Mouse (Mus musculus): ENCODE measurements around the gene Itsn1. TPM values are rescaled to one million over a fixed set of nuclear protein-coding genes. Genes with fewer than 3 reads are reported as not detected.
A peak's percentile ranks its signal among the peaks of the same experiment; 100 is the strongest.

Itsn1 gene
- total RNA-seq, 1 experiment from 2014 or later, result 27.0 TPM

- ATAC-seq (ENCODE audit: extremely low read depth, insufficient number of reproducible peaks, low FRiP score, poor library complexity, severe bottlenecking), result no peak
Observed at GRCm38 (mm10) chr16:91879101-91879500, 150.0 kb downstream of the Itsn1 start.

- no peak for ATAC-seq (ENCODE audit: extremely low read depth, insufficient number of reproducible peaks, low FRiP score, poor library complexity, severe bottlenecking)
Observed at GRCm38 (mm10) chr16:91880869-91881767, 152.0 kb downstream of the Itsn1 start.

DNA sequence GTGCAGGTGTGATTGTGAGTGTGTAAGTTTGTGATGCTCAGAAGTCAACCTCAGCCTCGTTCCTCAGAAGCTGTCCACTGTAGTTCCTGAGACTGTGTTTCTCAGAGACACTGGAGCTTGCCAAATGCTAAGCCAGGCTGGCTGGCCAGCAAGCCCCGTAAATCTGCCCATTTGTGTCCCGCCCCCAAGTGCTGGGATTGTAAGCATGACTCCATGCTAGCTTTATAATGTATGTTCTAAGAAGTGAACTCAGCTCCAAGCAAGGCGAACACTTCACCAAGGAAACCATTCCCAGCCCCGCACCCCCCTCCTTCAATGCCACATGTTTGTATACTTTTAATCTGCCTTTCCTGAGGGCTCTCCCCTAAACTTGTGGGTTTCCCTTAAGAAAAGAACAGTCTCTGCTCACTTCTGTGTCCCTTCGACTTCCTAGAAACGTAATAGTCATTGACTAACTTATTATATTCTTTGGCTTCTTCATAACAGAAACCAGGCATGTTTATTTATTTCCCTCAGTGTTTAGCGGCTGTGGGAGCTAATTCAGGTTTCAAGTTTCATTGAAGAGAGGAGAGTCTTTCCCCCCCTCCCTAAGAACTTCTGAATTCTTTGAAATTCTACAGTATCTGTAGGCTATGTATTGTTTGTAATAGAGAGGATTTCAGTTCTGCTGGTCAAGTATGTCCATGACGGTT, 153.2 kb downstream of the Itsn1 start:
- ATAC-seq (ENCODE audit: extremely low read depth, insufficient number of reproducible peaks, low FRiP score, poor library complexity, severe bottlenecking), result no peak

DNA sequence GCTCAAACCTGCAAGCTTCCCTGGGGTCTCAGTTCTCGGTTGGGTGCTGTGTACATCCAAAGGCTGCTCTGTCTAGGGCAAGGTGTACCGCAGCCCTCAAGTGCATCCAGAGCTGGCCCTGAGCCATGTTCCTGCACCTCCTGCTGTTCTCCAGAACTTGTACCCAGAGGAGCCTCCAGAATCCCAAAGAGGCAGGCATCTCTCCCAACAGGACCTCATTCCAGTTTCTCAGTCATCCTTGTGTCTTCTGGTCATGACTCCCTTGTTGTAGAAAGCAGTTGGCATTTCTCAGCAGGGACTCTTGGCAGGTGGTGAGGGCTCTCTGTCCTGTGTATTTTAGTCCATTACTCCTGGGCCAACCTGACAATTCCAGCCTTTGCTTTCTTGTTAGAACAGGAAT, 154.6 kb downstream of the Itsn1 start:
- ATAC-seq (ENCODE audit: extremely low read depth, insufficient number of reproducible peaks, low FRiP score, poor library complexity, severe bottlenecking), result no peak

DNA sequence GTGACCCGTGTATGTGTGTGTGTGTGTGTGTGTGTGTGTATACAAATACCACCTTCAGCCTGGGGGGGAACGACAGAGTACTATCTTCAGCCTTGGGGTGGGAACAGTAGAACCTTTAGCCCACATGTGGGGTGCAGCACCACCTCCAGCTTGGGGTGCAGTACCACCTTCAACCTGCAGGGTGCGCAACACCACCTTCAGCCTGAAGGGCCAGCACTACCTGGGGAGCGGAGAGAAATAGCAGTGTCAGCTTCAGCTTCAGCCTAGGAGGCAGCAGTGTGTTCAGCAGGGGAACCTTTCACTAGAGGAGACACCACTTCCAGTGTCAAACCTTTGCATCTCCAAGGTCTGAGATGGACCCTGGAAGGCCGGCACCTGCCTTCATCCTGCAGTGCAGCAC, 155.1 kb downstream of the Itsn1 start:
- peak; percentile 61; the same call in 1 of the 2 replicates for ATAC-seq (ENCODE audit: extremely low read depth, insufficient number of reproducible peaks, low FRiP score, poor library complexity, severe bottlenecking)

DNA sequence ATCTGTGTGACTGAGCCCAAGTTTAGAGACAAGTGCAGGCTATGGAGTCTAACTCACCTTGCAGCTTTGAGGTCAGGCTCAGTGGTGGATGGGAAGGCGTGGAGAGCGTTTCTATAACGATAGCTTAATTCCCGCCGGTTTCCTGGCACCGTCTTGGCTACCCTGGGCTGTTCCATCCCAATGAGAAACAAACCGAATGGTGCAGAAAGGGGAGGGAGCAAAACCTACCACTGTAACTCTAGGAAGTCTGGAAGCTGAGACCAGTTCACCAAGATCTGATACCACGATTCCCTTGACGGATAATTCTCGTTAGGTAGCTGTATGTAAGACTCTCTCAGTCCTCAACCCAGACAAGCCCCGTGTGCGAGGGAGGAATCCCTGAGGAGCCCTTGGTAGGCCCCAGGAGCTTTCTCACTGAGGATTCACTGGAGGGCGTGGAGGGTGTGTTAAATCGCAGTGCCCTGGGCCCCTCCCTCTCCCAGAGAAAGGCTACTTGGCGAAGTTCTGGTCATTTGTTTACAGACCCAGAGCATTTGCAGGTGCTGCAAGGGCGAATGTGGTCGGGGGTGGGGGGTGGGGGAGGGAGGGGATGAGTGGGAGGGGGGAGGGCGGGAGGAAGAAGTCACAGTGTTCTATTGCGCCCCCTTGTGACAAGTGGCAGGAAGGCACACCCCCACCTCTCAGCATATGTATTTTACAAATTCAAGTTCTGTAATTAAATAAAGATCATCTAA, 156.5 kb downstream of the Itsn1 start:
- no peak for ATAC-seq (ENCODE audit: extremely low read depth, insufficient number of reproducible peaks, low FRiP score, poor library complexity, severe bottlenecking)

DNA sequence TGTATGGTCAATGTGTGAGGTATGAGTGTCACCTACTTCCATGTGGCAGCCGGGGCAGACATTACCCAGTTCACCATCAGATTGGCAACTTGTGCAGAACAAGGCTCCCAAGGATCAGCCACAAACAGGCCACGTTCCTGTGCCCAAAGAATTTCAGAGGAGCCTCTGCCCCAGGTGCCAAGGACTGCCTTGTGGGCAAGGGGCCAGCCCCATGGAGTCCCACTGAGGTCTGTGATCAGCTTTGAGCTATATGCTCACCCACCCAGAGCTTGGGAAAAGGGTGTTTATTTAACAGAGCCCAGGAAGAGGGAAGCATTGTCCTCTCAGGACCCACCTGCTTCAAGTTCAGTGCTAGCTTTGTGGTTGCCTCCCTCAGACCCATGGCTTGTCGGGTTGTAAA, 159.3 kb downstream of the Itsn1 start:
- no peak for ATAC-seq (ENCODE audit: extremely low read depth, insufficient number of reproducible peaks, low FRiP score, poor library complexity, severe bottlenecking)

- ATAC-seq (ENCODE audit: extremely low read depth, insufficient number of reproducible peaks, low FRiP score, poor library complexity, severe bottlenecking), result no peak
Observed at GRCm38 (mm10) chr16:91889831-91890230, 160.8 kb downstream of the Itsn1 start.

- no peak for ATAC-seq (ENCODE audit: extremely low read depth, insufficient number of reproducible peaks, low FRiP score, poor library complexity, severe bottlenecking)
Observed at GRCm38 (mm10) chr16:91891218-91891617, 162.1 kb downstream of the Itsn1 start.

DNA sequence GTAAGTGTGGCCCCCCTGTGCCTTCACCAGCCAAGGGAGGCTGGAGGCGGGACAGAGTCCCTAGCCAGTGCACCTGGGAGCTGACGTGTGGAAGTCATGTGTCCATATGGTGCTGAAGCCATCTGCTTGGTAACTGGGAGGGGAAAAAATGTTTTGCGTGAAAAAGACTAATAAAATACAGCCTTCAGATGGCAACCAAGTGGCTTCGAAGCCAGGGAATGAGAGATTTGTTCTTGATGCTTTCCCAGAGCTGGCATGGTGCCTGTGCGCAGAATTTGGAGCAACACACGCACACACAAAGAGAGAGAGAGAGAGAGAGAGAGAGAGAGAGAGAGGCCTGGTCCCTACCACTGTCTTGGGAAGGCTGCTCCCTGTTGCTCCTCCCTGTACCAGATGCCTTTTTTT, 167.3 kb downstream of the Itsn1 start:
- ATAC-seq (ENCODE audit: extremely low read depth, insufficient number of reproducible peaks, low FRiP score, poor library complexity, severe bottlenecking), result no peak

- peak; percentile 13; the same call in 1 of the 2 replicates for ATAC-seq (ENCODE audit: extremely low read depth, insufficient number of reproducible peaks, low FRiP score, poor library complexity, severe bottlenecking)
Observed at GRCm38 (mm10) chr16:91898850-91899848, 170.1 kb downstream of the Itsn1 start.

DNA sequence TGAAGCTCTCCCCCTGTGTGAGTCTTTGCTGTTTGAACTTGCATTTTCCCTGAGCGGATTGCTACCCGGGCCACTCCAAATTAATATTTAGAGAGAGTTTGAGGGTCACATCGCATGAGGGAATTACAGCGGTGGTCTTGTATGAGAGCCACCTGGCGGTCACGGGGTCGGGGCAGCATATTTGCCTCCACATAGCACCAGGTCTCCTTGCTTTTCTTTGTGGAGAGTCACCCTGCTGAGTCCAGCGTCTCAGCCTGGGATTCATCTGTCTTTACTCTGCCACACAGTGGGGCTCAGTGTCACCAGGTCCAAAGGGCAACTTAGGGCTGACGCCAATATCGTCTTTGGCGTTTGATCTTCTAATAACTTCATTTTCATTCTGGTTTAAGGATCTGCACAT, 171.2 kb downstream of the Itsn1 start:
- no peak for ATAC-seq (ENCODE audit: extremely low read depth, insufficient number of reproducible peaks, low FRiP score, poor library complexity, severe bottlenecking)

GRCm38 (mm10) chr16:91903801-91904506, 174.9 kb downstream of the Itsn1 start:
- no peak for ATAC-seq (ENCODE audit: extremely low read depth, insufficient number of reproducible peaks, low FRiP score, poor library complexity, severe bottlenecking)

DNA sequence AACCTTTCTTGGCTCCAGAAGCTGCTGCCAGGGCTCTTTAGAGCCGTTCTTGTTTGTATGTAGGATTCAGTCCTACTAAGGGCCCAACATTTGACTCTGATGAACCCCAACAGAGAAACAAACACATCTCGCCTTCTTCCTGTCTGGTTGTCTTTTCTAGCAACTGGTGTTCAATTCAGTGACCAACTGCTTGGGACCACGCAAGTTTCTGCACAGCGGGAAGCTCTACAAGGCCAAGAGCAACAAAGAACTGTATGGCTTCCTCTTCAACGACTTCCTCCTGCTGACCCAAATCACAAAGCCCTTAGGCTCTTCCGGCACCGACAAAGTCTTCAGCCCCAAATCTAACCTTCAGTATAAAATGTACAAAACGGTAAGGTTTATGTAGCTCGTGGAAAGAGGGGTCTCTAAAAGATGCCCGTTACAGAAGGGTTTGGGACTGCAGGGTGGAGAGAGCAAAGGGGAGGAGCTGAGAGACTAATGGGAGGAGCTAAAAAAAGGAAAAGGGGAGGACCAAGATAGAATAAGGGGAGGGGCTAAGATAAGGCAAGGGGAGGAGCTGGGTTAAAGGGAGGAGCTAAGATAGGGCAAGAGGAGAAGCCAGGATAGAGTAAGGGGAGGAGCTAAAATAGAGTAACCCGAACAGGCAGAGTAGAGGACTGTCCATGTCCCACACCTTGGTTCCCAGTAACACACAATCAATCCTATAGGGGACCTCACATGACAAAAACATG, 176.2 kb downstream of the Itsn1 start:
- no peak for ATAC-seq (ENCODE audit: extremely low read depth, insufficient number of reproducible peaks, low FRiP score, poor library complexity, severe bottlenecking)

DNA sequence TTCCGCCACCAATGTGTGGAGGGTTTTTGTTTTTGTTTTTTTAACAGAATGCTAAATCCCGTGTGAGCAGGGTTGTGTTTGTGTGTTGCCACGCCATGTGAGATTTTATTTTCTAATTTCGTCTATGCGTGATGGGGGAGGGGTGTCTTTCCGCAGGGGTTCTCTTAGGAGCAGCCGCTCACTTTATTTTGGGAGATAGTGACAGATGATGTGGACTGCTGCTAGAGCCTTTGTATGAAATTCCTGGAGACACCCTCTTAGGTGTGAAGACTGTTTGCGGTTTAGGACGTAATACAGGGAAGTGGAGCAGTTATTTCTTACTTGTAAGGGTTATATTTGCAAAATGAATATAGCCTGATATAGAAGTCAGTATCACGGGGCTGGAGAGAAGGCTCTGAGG, 176.9 kb downstream of the Itsn1 start:
- ATAC-seq (ENCODE audit: extremely low read depth, insufficient number of reproducible peaks, low FRiP score, poor library complexity, severe bottlenecking), result no peak

GRCm38 (mm10) chr16:91906672-91907071, 177.6 kb downstream of the Itsn1 start:
- no peak for ATAC-seq (ENCODE audit: extremely low read depth, insufficient number of reproducible peaks, low FRiP score, poor library complexity, severe bottlenecking)

- ATAC-seq (ENCODE audit: extremely low read depth, insufficient number of reproducible peaks, low FRiP score, poor library complexity, severe bottlenecking), result no peak
Observed at GRCm38 (mm10) chr16:91907158-91907557, 178.1 kb downstream of the Itsn1 start.

Measured in neutrophil, adult 5-6 weeks (primary cell).